Mouse (Mus musculus) adrenal gland, adult 8-10 months (tissue): ENCODE measurements around the gene Uqcrh. TPM values are rescaled to one million over a fixed set of nuclear protein-coding genes. Genes with fewer than 3 reads are reported as not detected.
A peak's percentile ranks its signal among the peaks of the same experiment; 100 is the strongest.

ENCODE experiments used
- DNase-seq: peaks from one replicate; pipeline ENCODE4 v3.0.0; 2022
- total RNA-seq, 4 experiments: library from RNA; stranded (reverse); gene quantifications; 2 replicates each; pipeline ENCODE4 v1.2.4; 2022

Uqcrh gene
- total RNA-seq, 4 experiments from 2014 or later = 390 to 507 (median 480) TPM

DNA sequence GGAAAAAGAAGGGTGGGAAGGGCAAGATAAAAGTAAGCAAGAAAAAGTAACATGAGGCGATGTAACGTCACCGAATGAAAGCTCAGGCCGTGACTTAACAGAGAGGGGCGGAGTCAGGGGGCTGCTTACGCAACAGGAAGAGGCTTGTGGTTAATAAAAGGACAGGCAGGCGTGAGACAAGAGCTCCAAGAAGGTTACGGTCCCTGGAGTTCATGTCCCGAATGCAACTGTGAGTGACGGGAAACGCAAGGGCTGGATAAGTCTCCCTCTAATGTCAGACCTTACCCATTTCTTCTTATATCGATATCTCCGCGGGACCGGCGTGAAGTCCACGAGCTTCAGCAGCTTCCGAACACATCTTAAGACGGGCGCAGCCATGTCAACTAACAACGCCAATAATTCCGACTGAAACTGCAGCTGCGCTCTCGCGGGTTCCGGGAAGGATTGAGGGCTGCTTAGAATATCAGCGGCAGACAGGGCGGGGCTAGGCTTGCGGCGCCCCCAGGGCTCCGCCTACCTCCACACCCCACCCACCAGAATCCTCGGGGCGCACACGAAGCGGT lies 21.4 kb downstream of the Uqcrh start, which contains the start of gene Nsun4:
TSS of gene Nsun4 (minus strand) at position 478 of the 563 bp plus-strand sequence.
- DNase-seq = peak; percentile 89

GRCm38 (mm10) chr4:116052526-116053293 lies 22.2 kb downstream of the Uqcrh start:
- peak; percentile 45 for DNase-seq

- DNase-seq = no peak
These were observed 25.7 kb downstream of the Uqcrh start for GRCm38 (mm10) chr4:116049211-116049610.

DNA sequence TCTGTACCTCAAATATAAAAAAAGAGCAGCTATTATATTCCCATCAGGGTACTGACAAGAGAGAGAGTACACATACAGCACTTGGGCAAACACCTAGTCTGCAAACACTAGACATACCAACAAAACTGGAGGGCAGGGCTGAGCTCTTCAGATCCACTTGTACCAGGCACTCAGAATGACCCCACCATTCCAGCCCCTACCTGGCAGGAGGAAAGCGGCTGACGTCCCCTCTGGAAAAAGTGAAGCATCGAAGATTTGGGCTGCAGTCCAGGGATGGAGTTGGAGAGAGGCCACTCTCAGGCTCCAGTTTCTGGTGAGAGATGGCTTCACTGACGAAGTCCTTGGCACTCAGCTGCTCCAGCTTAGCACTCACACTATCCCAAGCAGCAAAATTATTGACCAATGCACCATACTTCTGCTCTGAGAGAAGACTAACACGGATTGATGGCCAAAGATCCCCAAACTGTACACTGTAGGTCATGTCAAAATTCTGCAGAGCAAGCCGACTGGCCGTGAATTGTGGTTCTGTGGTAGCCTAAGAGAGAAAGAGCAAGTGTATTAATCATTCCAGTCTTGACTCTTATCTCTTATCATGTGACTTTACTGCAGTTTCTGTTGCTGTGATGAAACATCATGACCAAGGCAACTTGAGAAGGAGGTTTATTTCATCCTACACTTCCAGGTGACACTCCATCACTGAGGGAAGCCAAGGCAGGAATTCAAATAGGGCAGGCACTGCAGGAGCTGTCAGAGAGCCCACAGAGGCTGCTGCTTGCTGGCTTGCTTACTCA lies 26.5 kb downstream of the Uqcrh start:
- peak; percentile 45 for DNase-seq

DNA sequence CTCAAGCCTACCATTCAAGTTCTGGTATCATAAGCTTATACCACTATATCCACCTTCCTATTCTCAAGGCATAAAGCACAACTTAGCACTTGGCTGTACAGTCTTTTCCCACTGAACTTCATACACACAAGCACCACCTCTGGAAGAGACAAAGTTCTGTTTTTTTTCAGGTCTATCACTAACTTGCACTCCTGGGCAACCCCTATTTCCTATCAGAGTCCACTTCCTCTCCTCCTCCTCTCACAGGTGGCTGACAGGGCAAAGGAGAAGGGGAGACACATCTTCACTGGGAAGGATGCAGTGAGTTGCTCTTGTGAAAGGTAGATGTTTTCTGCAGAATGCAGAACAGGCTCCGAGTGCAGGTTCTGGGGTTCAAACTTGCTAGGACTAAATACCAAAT lies 27.2 kb downstream of the Uqcrh start:
- DNase-seq = no peak

DNA sequence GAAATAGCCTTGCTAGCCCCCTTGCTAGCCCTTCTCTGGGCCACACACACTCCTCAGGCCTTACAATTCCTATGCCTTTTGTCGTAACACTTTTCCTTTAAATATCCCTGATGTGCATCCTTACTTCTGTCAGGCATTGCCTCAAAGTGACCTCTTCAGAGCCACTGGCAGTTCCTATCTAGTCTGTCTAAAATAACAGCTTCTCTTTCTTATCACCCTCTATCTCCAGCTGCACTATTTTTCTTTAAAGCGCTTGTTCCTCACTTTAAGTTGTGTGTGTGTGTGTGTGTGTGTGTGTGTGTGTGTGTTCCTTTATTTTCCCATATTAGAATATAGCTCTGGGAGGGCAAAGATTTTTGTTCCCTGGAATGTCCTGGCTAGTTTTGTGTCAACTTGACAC lies 28.3 kb downstream of the Uqcrh start:
- DNase-seq = no peak

DNA sequence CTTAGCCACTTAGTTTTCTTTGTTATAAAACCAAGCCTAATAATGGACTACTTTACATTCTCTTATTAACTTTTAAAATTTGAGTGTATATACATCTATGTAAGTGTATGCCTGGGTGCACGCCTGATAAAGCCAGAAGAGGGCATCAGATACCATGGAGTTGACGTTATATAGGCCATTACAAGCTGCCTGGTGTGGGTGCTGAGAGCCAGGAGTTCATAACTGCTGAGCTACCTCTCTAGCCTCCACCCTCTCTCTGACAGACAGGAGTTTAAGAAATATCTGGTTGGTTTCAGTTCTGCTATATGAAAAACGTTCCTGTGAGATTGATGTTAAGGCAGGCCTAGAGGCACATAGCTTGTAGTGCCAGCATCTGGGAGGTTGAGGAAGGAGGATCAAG lies 32.7 kb downstream of the Uqcrh start:
- no peak for DNase-seq

GRCm38 (mm10) chr4:116040466-116040865 lies 34.4 kb downstream of the Uqcrh start:
- DNase-seq = no peak

- no peak for DNase-seq
These were observed 41.5 kb downstream of the Uqcrh start for GRCm38 (mm10) chr4:116033374-116033773.

DNA sequence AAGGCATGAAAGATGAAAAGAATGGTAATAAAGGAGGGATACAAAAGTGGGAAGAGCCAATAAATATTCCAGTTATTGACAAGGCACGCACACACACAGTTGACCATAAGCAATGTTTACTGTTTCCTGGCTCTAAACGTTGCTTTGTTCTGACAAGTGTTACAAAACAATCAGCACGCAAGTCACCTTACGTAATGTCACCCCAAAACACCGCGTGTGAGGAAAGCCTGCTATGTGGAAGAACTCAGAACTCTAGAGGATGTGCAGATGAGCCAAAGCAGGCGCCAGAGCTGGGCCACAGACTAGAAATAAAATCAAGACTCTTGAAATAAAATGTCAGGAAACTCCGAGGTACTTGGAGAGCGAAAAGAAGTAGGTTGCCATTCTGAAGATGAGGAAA lies 42.0 kb downstream of the Uqcrh start:
- no peak for DNase-seq

DNA sequence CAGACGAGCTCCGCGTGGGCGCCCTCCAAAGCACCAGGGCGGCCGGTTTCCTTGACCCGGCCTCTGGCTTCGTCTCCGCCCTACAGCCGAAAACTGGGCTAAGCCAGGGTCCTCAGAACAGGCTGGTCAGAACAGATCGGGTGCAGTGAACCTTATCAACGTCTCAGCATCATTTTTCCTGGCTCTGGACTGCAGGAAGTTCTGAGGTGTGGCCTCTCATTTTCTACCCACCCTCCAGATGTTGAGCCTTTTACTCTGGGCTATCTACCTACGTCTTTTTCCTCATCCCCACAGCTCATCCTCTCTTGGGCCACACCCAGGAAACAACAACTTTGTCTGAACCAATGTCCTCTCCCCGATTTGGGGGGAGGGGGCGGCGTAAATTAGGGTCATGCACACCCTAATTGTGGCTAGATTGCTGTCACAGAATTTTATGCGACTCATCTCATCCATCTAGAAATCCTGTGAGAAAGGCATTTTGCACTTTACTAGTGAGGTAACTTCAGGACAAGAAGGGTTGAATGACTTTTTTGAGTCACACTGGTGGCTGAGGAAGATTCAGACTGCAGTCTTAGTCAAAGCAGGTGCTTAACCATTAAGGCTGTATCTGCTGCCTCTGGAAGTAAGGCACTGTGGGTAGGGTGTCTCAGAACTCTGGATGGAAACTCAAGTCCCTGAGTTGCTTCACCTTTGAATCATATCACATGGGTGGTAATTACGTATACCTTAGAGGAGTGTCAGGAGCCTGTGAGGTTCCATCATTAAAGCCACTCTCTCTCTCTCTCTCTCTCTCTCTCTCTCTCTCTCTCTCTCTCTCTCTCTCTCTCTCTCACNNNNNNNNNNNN lies 56.7 kb downstream of the Uqcrh start, which contains the start of gene Faah:
TSS of gene Faah (minus strand) at position 25 of the 845 bp plus-strand sequence.
- no peak for DNase-seq

DNA sequence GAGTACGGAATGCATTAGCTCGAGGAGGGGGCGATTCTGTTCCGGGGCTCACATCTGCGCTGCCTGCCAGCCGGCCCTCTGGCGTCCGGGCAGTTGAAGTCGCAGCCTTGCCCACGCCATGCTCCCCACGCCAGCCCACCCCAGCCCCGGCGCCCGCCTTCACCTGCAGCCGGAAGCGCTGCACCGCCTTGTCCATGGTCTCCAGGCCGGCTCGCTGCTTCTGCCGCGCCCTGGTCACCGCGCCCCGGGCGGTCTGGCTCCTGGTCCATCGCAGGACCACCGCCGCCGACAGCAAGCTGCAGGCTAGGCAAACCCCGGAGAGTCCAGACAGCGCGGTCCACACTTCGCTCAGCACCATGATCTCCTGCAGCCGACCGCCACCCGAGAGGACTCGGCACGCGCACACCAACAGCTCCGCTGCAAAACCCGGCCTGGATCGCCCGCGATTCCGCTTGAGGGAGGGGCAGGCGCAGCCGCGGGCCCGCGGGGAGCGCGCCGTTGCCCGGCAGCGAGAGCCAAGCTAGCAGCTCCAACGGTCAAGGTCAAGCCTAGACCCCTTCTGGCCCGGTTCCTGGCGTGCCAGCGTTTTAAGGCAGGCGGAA lies 57.5 kb downstream of the Uqcrh start:
- peak; percentile 71 for DNase-seq

Other genes with a start within 250 kb of the Uqcrh start
- gene Mob3c, start 247.0 kb downstream of the Uqcrh start, total RNA-seq = 10 to 100 TPM; 15.6 to 22.2 (median 16.3) TPM
- gene Mknk1, start 235.9 kb downstream of the Uqcrh start, total RNA-seq = 10 to 100 TPM; 46.8 to 72.1 (median 57.8) TPM
- gene Kncn, start 190.7 kb downstream of the Uqcrh start, total RNA-seq = not detected
- gene 6430628N08Rik, start 184.4 kb downstream of the Uqcrh start, total RNA-seq = not detected
- not detected for gene Dmbx1, start 135.1 kb downstream of the Uqcrh start, total RNA-seq
- gene Faah, start 57.1 kb downstream of the Uqcrh start, total RNA-seq = 10 to 100 TPM in 1 of 4 experiments, 1 to 10 TPM in 3; 4.1 to 10.5 (median 6.0) TPM
- 10 to 100 TPM; 30.5 to 41.1 (median 34.8) TPM for gene Nsun4, start 21.2 kb downstream of the Uqcrh start, total RNA-seq
- gene Lrrc41, start 198 bp upstream of the Uqcrh start, total RNA-seq = 10 to 100 TPM; 58.2 to 84.0 (median 64.9) TPM
- 1 to 10 TPM; 1.0 to 1.4 (median 1.2) TPM for gene Rad54l, start 48.6 kb upstream of the Uqcrh start, total RNA-seq
- 10 to 100 TPM; 58.5 to 69.6 (median 62.9) TPM for gene Pomgnt1, start 48.8 kb upstream of the Uqcrh start, total RNA-seq
- gene Lurap1, start 76.3 kb upstream of the Uqcrh start, total RNA-seq = 10 to 100 TPM in 3 of 4 experiments, 1 to 10 TPM in 1; 8.3 to 14.0 (median 12.1) TPM
- gene Tspan1, start 92.5 kb upstream of the Uqcrh start, total RNA-seq = not detected
- not detected for gene 1700042G07Rik, start 98.3 kb upstream of the Uqcrh start, total RNA-seq
- gene Gm49337, start 98.3 kb upstream of the Uqcrh start, total RNA-seq = not detected
- 10 to 100 TPM; 21.5 to 41.2 (median 31.1) TPM for gene Pik3r3, start 146.5 kb upstream of the Uqcrh start, total RNA-seq